ENCODE assay signal across 7 mouse cellular contexts in genomic region chr7:30956357-30956751, GRCm38 (mm10). TPM values are rescaled to one million over a fixed set of nuclear protein-coding genes. Genes with fewer than 3 reads are reported as not detected.
A peak's percentile ranks its signal among the peaks of the same experiment; 100 is the strongest.
DNase-seq lines count a peak whose midpoint lies in the region; ATAC-seq lines count a peak whose summit lies in the region.

No protein-coding gene starts in this region.

- H3K4me2 ChIP-seq in lung, embryonic 16.5 days (ENCODE audit: low read depth, low read length) = peak overlapping the region; percentile 88
- peak overlapping the region; percentile 78 for H3K4me2 ChIP-seq in forebrain, embryonic 16.5 days (ENCODE audit: low read length)
- H3K4me2 ChIP-seq in neural tube, embryonic 14.5 days (ENCODE audit: low read depth, low read length) = peak overlapping the region; percentile 87

- no peak for DNase-seq in lung, postnatal 25 days (ENCODE audit: low spot score)
- DNase-seq in kidney, postnatal 14 days = peak; percentile 69
- no peak for DNase-seq in adrenal gland, postnatal 14 days

- H3K9me3 ChIP-seq in lung, embryonic 16.5 days (ENCODE audit: control insufficient read depth, low read length) = no peaks in the 10 kb centered on the region
- no peaks in the 10 kb centered on the region for H3K9me3 ChIP-seq in forebrain, embryonic 16.5 days (ENCODE audit: control insufficient read depth, low read length)
- H3K9me3 ChIP-seq in neural tube, embryonic 14.5 days (ENCODE audit: control insufficient read depth, low read length) = no peaks in the 10 kb centered on the region

- 0% methylated on average over 4 of the region's 49 CpGs for WGBS in lung, embryonic 16.5 days
- WGBS in forebrain, embryonic 16.5 days = 0% methylated on average over 18 of the region's 49 CpGs
- 0% methylated on average over 18 of the region's 49 CpGs for WGBS in neural tube, embryonic 14.5 days

- H3K27ac ChIP-seq in lung, embryonic 16.5 days (ENCODE audit: low read length) = peak overlapping the region; percentile 98
- H3K27ac ChIP-seq in brown adipose tissue, adult 24 weeks (replicated peaks; ENCODE audit: low read depth, low read length) = peak overlapping the region; percentile 75
- peak overlapping the region; percentile 98 for H3K27ac ChIP-seq in forebrain, embryonic 16.5 days (ENCODE audit: low read length)
- H3K27ac ChIP-seq in neural tube, embryonic 14.5 days (ENCODE audit: low read depth, low read length) = peak overlapping the region; percentile 98

- peak; percentile 41 for ATAC-seq in lung, embryonic 16.5 days (ENCODE audit: low read depth)
- ATAC-seq in forebrain, embryonic 16.5 days = peak; percentile 29
- peak; percentile 48 for ATAC-seq in neural tube, embryonic 14.5 days (ENCODE audit: low read depth)

- peak overlapping the region; percentile 81 for H3K4me3 ChIP-seq in lung, embryonic 16.5 days (ENCODE audit: low read length)
- H3K4me3 ChIP-seq in brown adipose tissue, adult 24 weeks (ENCODE audit: insufficient read depth, low read depth, low read length) = peak overlapping the region; percentile 100
- peak overlapping the region; percentile 84 for H3K4me3 ChIP-seq in forebrain, embryonic 16.5 days (replicated peaks; ENCODE audit: low read length)
- H3K4me3 ChIP-seq in neural tube, embryonic 14.5 days (ENCODE audit: low read depth, low read length) = peak overlapping the region; percentile 82

- no peaks in the 10 kb centered on the region for H3K27me3 ChIP-seq in lung, embryonic 16.5 days (ENCODE audit: control insufficient read depth, insufficient read depth, low read depth, low read length)
- no peaks in the 10 kb centered on the region for H3K27me3 ChIP-seq in forebrain, embryonic 16.5 days (replicated peaks; ENCODE audit: control insufficient read depth, insufficient read depth, low read length)
- H3K27me3 ChIP-seq in neural tube, embryonic 14.5 days (ENCODE audit: control insufficient read depth, insufficient read depth, low read length) = no peaks in the 10 kb centered on the region

- peak overlapping the region; percentile 98 for H3K9ac ChIP-seq in lung, embryonic 16.5 days (ENCODE audit: low read length)
- H3K9ac ChIP-seq in forebrain, embryonic 16.5 days (replicated peaks; ENCODE audit: low read depth, low read length) = peak overlapping the region; percentile 79
- H3K9ac ChIP-seq in neural tube, embryonic 14.5 days (replicated peaks; ENCODE audit: low read depth, low read length) = peak overlapping the region; percentile 99

- peaks cover 10% of the 10 kb centered on the region for H3K4me1 ChIP-seq in lung, embryonic 16.5 days (replicated peaks; ENCODE audit: control insufficient read depth, insufficient read depth, low read length)
- peaks cover 11% of the 10 kb centered on the region for H3K4me1 ChIP-seq in brown adipose tissue, adult 24 weeks (ENCODE audit: control insufficient read depth, insufficient read depth, insufficient read length, low read length)
- H3K4me1 ChIP-seq in forebrain, embryonic 16.5 days (replicated peaks; ENCODE audit: control insufficient read depth, insufficient read depth, low read length) = peaks cover 18% of the 10 kb centered on the region
- H3K4me1 ChIP-seq in neural tube, embryonic 14.5 days (ENCODE audit: control insufficient read depth, insufficient read depth, low read length) = peaks cover 13% of the 10 kb centered on the region

- peaks cover 30% of the 10 kb centered on the region for H3K36me3 ChIP-seq in lung, embryonic 16.5 days (ENCODE audit: control insufficient read depth, insufficient read depth, low read length)
- H3K36me3 ChIP-seq in forebrain, embryonic 16.5 days (ENCODE audit: control insufficient read depth, insufficient read depth) = peaks cover 14% of the 10 kb centered on the region
- H3K36me3 ChIP-seq in neural tube, embryonic 14.5 days (ENCODE audit: control insufficient read depth, insufficient read depth, low read length) = peaks cover 24% of the 10 kb centered on the region

RNA-seq across cellular contexts. Expression of gene Usf2, which starts 0.2 kb away (rescaled TPM):
- 20.5 and 22.3 TPM in 2 replicates for polyA plus RNA-seq in lung, embryonic 16.5 days (2015; fragmentation: Nextera tagmentation; extraction: Ambion mirVana)
- polyA plus RNA-seq in brown adipose tissue, adult 24 weeks (2012; ENCODE audit: insufficient read depth, insufficient read length, missing spikeins) = 66.8 and 103 TPM in 2 replicates
- polyA plus RNA-seq in forebrain, embryonic 16.5 days (2015; fragmentation: Nextera tagmentation; extraction: Ambion mirVana) = 30.0 and 32.3 TPM in 2 replicates
- 28.2 and 28.9 TPM in 2 replicates for polyA plus RNA-seq in neural tube, embryonic 14.5 days (2014; fragmentation: Nextera tagmentation; extraction: Ambion mirVana)
- total RNA-seq in adrenal gland, postnatal 14 days (2021) = 111 and 115 TPM in 2 replicates

RNA-seq across cellular contexts. Expression of gene Hamp, which starts 12.5 kb away (rescaled TPM):
- not detected in 2 replicates for polyA plus RNA-seq in lung, embryonic 16.5 days (2015; fragmentation: Nextera tagmentation; extraction: Ambion mirVana)
- polyA plus RNA-seq in brown adipose tissue, adult 24 weeks (2012; ENCODE audit: insufficient read depth, insufficient read length, missing spikeins) = 4.4 TPM in 1 of 2 replicates, not detected in the other
- polyA plus RNA-seq in forebrain, embryonic 16.5 days (2015; fragmentation: Nextera tagmentation; extraction: Ambion mirVana) = not detected in 2 replicates
- polyA plus RNA-seq in neural tube, embryonic 14.5 days (2014; fragmentation: Nextera tagmentation; extraction: Ambion mirVana) = not detected in 2 replicates
- total RNA-seq in adrenal gland, postnatal 14 days (2021) = 4.3 TPM in 1 of 2 replicates, not detected in the other

RNA-seq across cellular contexts. Expression of gene Lsr, which starts 16.9 kb away (rescaled TPM):
- polyA plus RNA-seq in lung, embryonic 16.5 days (2015; fragmentation: Nextera tagmentation; extraction: Ambion mirVana) = 85.0 and 88.3 TPM in 2 replicates
- polyA plus RNA-seq in brown adipose tissue, adult 24 weeks (2012; ENCODE audit: insufficient read depth, insufficient read length, missing spikeins) = 1.1 TPM in 1 of 2 replicates, not detected in the other
- polyA plus RNA-seq in forebrain, embryonic 16.5 days (2015; fragmentation: Nextera tagmentation; extraction: Ambion mirVana) = 21.3 and 23.2 TPM in 2 replicates
- 10.2 and 15.3 TPM in 2 replicates for polyA plus RNA-seq in neural tube, embryonic 14.5 days (2014; fragmentation: Nextera tagmentation; extraction: Ambion mirVana)
- 6.7 and 19.9 TPM in 2 replicates for total RNA-seq in adrenal gland, postnatal 14 days (2021)

RNA-seq across cellular contexts. Expression of gene Fam187b, which starts 17.2 kb away (rescaled TPM):
- 6.5 and 7.5 TPM in 2 replicates for polyA plus RNA-seq in lung, embryonic 16.5 days (2015; fragmentation: Nextera tagmentation; extraction: Ambion mirVana)
- not detected in 2 replicates for polyA plus RNA-seq in brown adipose tissue, adult 24 weeks (2012; ENCODE audit: insufficient read depth, insufficient read length, missing spikeins)
- polyA plus RNA-seq in forebrain, embryonic 16.5 days (2015; fragmentation: Nextera tagmentation; extraction: Ambion mirVana) = 0.26 and 0.42 TPM in 2 replicates
- polyA plus RNA-seq in neural tube, embryonic 14.5 days (2014; fragmentation: Nextera tagmentation; extraction: Ambion mirVana) = 0.40 and 0.44 TPM in 2 replicates
- 0.34 and 1.1 TPM in 2 replicates for total RNA-seq in adrenal gland, postnatal 14 days (2021)

RNA-seq across cellular contexts. Expression of gene Hamp2, which starts 31.9 kb away (rescaled TPM):
- polyA plus RNA-seq in lung, embryonic 16.5 days (2015; fragmentation: Nextera tagmentation; extraction: Ambion mirVana) = not detected in 2 replicates
- not detected in 2 replicates for polyA plus RNA-seq in brown adipose tissue, adult 24 weeks (2012; ENCODE audit: insufficient read depth, insufficient read length, missing spikeins)
- not detected in 2 replicates for polyA plus RNA-seq in forebrain, embryonic 16.5 days (2015; fragmentation: Nextera tagmentation; extraction: Ambion mirVana)
- polyA plus RNA-seq in neural tube, embryonic 14.5 days (2014; fragmentation: Nextera tagmentation; extraction: Ambion mirVana) = not detected in 2 replicates
- total RNA-seq in adrenal gland, postnatal 14 days (2021) = 6.5 TPM in 1 of 2 replicates, not detected in the other
